Mouse (Mus musculus) stomach, embryonic 14.5 days (tissue): ENCODE measurements around the gene Atxn7l1. TPM values are rescaled to one million over a fixed set of nuclear protein-coding genes. Genes with fewer than 3 reads are reported as not detected.

Experiments used
- ATAC-seq: fragments of 200-750 bp; cut with Nextera tagmentation; 2 replicates; pipeline ENCODE4 v1.8.0; 2017; ENCODE audit warnings: low read depth, moderate TSS enrichment; ENCODE audit not compliant: insufficient number of reproducible peaks, insufficient read depth, low FRiP score
- H3K27ac ChIP-seq: fragments of 300-500 bp; sonication (generic); 2 replicates; pipeline ENCODE4 v1.5.1; 2014; ENCODE audit warnings: mild to moderate bottlenecking, low read length, moderate library complexity, mixed read lengths
- H3K27me3 ChIP-seq: fragments of 300-500 bp; sonication (generic); 2 replicates; pipeline ENCODE4 v1.6.1; 2014; ENCODE audit warnings: low read length, control low read depth, mixed read lengths; ENCODE audit not compliant: control insufficient read depth, insufficient read depth
- H3K36me3 ChIP-seq: fragments of 300-500 bp; sonication (generic); 2 replicates; pipeline ENCODE4 v1.6.1; 2014; ENCODE audit warnings: mild to moderate bottlenecking, control low read depth, low read length, moderate library complexity, mixed read lengths; ENCODE audit not compliant: control insufficient read depth, insufficient read depth
- H3K4me1 ChIP-seq: fragments of 300-500 bp; sonication (generic); 2 replicates; pipeline ENCODE4 v1.6.1; 2014; ENCODE audit warnings: low read length, control low read depth, mixed read lengths; ENCODE audit not compliant: control insufficient read depth, insufficient read depth
- H3K4me2 ChIP-seq: fragments of 300-500 bp; sonication (generic); replicated peaks from 2 replicates; pipeline ENCODE4 v1.6.1; 2014; ENCODE audit warnings: low read depth, low read length, control low read depth
- H3K4me3 ChIP-seq: fragments of 300-500 bp; sonication (generic); 2 replicates; pipeline ENCODE4 v1.5.1; 2014; ENCODE audit warnings: low read depth, low read length, control low read depth
- H3K9ac ChIP-seq: fragments of 300-500 bp; sonication (generic); replicated peaks from 2 replicates; pipeline ENCODE4 v1.6.1; 2014; ENCODE audit warnings: low read depth, mild to moderate bottlenecking, control low read depth, low read length, moderate library complexity, mixed read lengths
- H3K9me3 ChIP-seq: fragments of 300-500 bp; sonication (generic); 2 replicates; pipeline ENCODE4 v1.6.1; 2016; ENCODE audit warnings: low read depth, low read length, control low read depth; ENCODE audit not compliant: control insufficient read depth
- WGBS: fragments of 180-500 bp; shearing (Covaris S2); extraction: QIAGEN DNeasy Blood & Tissue Kit; methylation state at CpG from one replicate; pipeline ENCODE4 v1.1.7; 2014; 5-methylcytosine and 5-hydroxymethylcytosine counted together
- polyA plus RNA-seq: library from polyadenylated mRNA; unstranded; fragments of >200 nt; fragmentation: Nextera tagmentation; extraction: Ambion mirVana; gene quantifications from 2 replicates; pipeline ENCODE4 v1.2.1, GENCODE M21; 2014

The Atxn7l1 gene
- polyA plus RNA-seq, 1 experiment from 2014 or later: 21.5 TPM

GRCm38 (mm10) chr12:33336561-33337125 is 189.2 kb downstream of the Atxn7l1 start:
- Histone ChIP-seq H3K4me1 (no peaks in the 10 kb centered on the region), H3K27ac (no peak overlapping the region), H3K4me3 (no peak overlapping the region), H3K4me2 (no peak overlapping the region), H3K9me3 (no peaks in the 10 kb centered on the region), H3K27me3 (no peaks in the 10 kb centered on the region), H3K36me3 (no peaks in the 10 kb centered on the region; the same call in 1 of the 2 replicates), H3K9ac (no peak overlapping the region)
- no peak for ATAC-seq
- 71% methylated on average over 10 of the region's 10 CpGs for WGBS

GRCm38 (mm10) chr12:33337289-33337688 is 189.8 kb downstream of the Atxn7l1 start:
- no peaks in the 10 kb centered on the region for H3K4me1 ChIP-seq

GRCm38 (mm10) chr12:33338170-33338569 is 190.7 kb downstream of the Atxn7l1 start:
- H3K4me1 ChIP-seq: no peaks in the 10 kb centered on the region
- WGBS: 30% methylated on average over 5 of the region's 5 CpGs
- H3K36me3 ChIP-seq: no peaks in the 10 kb centered on the region; the same call in 1 of the 2 replicates
- no peak overlapping the region for H3K4me3 ChIP-seq
- H3K27ac ChIP-seq: no peak overlapping the region
- H3K4me2 ChIP-seq: no peak overlapping the region
- ATAC-seq: no peak
- H3K9ac ChIP-seq: no peak overlapping the region
- no peaks in the 10 kb centered on the region for H3K9me3 ChIP-seq
- H3K27me3 ChIP-seq: no peaks in the 10 kb centered on the region

More at GRCm38 (mm10) chr12:33337289-33337688, 189.8 kb downstream of the Atxn7l1 start:
- no peak for ATAC-seq
- H3K9ac ChIP-seq: no peak overlapping the region
- H3K4me3 ChIP-seq: no peak overlapping the region
- no peak overlapping the region for H3K27ac ChIP-seq
- H3K36me3 ChIP-seq: no peaks in the 10 kb centered on the region; the same call in 1 of the 2 replicates
- 69% methylated on average over 4 of the region's 4 CpGs for WGBS
- no peak overlapping the region for H3K4me2 ChIP-seq
- H3K9me3 ChIP-seq: no peaks in the 10 kb centered on the region
- no peaks in the 10 kb centered on the region for H3K27me3 ChIP-seq

GRCm38 (mm10) chr12:33339822-33340221 is 192.3 kb downstream of the Atxn7l1 start:
- ATAC-seq: no peak
- Histone ChIP-seq H3K9me3 (no peaks in the 10 kb centered on the region), H3K4me3 (no peak overlapping the region), H3K27ac (no peak overlapping the region), H3K9ac (no peak overlapping the region), H3K27me3 (no peaks in the 10 kb centered on the region), H3K4me2 (no peak overlapping the region), H3K4me1 (peaks cover 7% of the 10 kb centered on the region; the same call in 1 of the 2 replicates), H3K36me3 (no peaks in the 10 kb centered on the region; the same call in 1 of the 2 replicates)
- WGBS: 83% methylated on average over 4 of the region's 4 CpGs

- Histone ChIP-seq H3K4me2 (no peak overlapping the region), H3K4me3 (no peak overlapping the region), H3K27me3 (no peaks in the 10 kb centered on the region), H3K4me1 (peaks cover 16% of the 10 kb centered on the region; the same call in 1 of the 2 replicates), H3K27ac (no peak overlapping the region), H3K9ac (no peak overlapping the region), H3K9me3 (no peaks in the 10 kb centered on the region), H3K36me3 (no peaks in the 10 kb centered on the region)
- ATAC-seq: no peak
- WGBS: 85% methylated on average over 6 of the region's 6 CpGs
Observed at GRCm38 (mm10) chr12:33340698-33341097, 193.2 kb downstream of the Atxn7l1 start.

GRCm38 (mm10) chr12:33341351-33341892 is 193.9 kb downstream of the Atxn7l1 start:
- Histone ChIP-seq H3K4me3 (no peak overlapping the region), H3K4me1 (peaks cover 19% of the 10 kb centered on the region; the same call in 1 of the 2 replicates), H3K4me2 (no peak overlapping the region), H3K9ac (no peak overlapping the region), H3K27ac (no peak overlapping the region), H3K36me3 (no peaks in the 10 kb centered on the region; the same call in 1 of the 2 replicates), H3K27me3 (no peaks in the 10 kb centered on the region), H3K9me3 (no peaks in the 10 kb centered on the region)
- ATAC-seq: no peak
- 67% methylated on average over 17 of the region's 17 CpGs for WGBS

GRCm38 (mm10) chr12:33344970-33345772 is 197.7 kb downstream of the Atxn7l1 start:
- Histone ChIP-seq H3K4me3 (no peak overlapping the region), H3K4me2 (peak overlapping the region; percentile 30), H3K9ac (no peak overlapping the region), H3K9me3 (no peaks in the 10 kb centered on the region), H3K27me3 (no peaks in the 10 kb centered on the region), H3K36me3 (peaks cover 4% of the 10 kb centered on the region), H3K4me1 (peaks cover 19% of the 10 kb centered on the region; the same call in 1 of the 2 replicates), H3K27ac (0 out of 2 replicates have a peak overlapping the region, but pooled peaks have one; percentile 27)
- WGBS: 12% methylated on average over 25 of the region's 25 CpGs
- ATAC-seq: peak; percentile 79

DNA sequence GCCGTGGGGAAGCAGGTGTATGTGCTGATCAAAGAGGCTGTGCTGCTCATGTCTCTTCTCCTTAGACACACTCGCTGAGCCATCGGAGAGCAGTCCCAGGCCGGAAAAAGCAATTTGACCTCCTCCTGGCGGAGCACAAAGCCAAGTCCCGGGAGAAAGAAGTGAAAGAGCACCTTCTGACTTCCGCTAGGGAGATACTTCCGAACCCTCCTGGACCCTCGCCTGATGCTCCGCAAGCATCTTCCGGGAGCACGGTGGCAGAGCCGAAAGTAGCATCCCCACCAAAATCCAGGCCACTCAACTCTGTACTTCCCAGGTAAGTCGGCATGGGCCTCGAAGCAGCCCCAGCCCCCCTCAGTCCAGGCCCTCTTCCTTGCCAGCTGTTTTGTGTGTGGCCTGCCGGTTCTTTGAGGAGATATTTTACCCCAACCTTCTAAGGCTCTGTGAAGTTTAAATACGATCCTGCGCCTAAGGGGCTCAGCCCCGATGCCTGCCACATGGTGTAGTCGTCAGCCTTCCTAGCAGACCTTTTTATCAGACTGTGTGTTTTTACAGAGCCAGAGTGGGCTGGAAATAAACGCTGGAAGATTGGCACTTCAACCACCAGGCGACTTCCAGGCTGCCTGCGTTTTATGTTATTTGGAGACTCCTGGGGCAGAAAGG is 198.4 kb downstream of the Atxn7l1 start:
- Histone ChIP-seq H3K4me3 (no peak overlapping the region), H3K27ac (no peak overlapping the region), H3K27me3 (no peaks in the 10 kb centered on the region), H3K9ac (no peak overlapping the region), H3K4me1 (peaks cover 19% of the 10 kb centered on the region; the same call in 1 of the 2 replicates), H3K9me3 (no peaks in the 10 kb centered on the region), H3K36me3 (peaks cover 4% of the 10 kb centered on the region), H3K4me2 (no peak overlapping the region)
- 0 out of 2 replicates have a peak, but pooled peaks have one; percentile 14 for ATAC-seq
- WGBS: 43% methylated on average over 23 of the region's 23 CpGs
